Mouse (Mus musculus) liver, embryonic 15.5 days (tissue): ENCODE measurements at regions not wholly inside any gene's neighbourhood (a gene's known extent, or its start where the extent isn't known, plus 50 kb on each side); places are given as distances from the start of the nearest gene placed in this dataset.

ENCODE experiments used
- ATAC-seq: fragments of 200-750 bp; cut with Nextera tagmentation; 2 replicates; pipeline ENCODE4 v1.8.0; 2017; ENCODE audit warnings: moderate number of reproducible peaks, mild to moderate bottlenecking, moderate library complexity; ENCODE audit not compliant: insufficient read depth
- H3K27ac ChIP-seq: fragments of 300-500 bp; sonication (generic); replicated peaks from 2 replicates; pipeline ENCODE4 v1.5.1; 2015; ENCODE audit warnings: mild to moderate bottlenecking, inconsistent platforms
- H3K27me3 ChIP-seq: fragments of 300-500 bp; sonication (generic); 2 replicates; pipeline ENCODE4 v1.6.1; 2015; ENCODE audit warnings: mild to moderate bottlenecking, inconsistent platforms
- H3K36me3 ChIP-seq: fragments of 300-500 bp; sonication (generic); replicated peaks from 2 replicates; pipeline ENCODE4 v1.6.1; 2015; ENCODE audit warnings: moderate library complexity, mild to moderate bottlenecking, inconsistent platforms
- H3K4me1 ChIP-seq: fragments of 300-500 bp; sonication (generic); replicated peaks from 2 replicates; pipeline ENCODE4 v1.6.1; 2015; ENCODE audit warnings: inconsistent platforms
- H3K4me2 ChIP-seq: fragments of 300-500 bp; sonication (generic); 2 replicates; pipeline ENCODE4 v1.6.1; 2015; ENCODE audit warnings: moderate library complexity, mild to moderate bottlenecking, inconsistent platforms
- H3K4me3 ChIP-seq: fragments of 300-500 bp; sonication (generic); replicated peaks from 2 replicates; pipeline ENCODE4 v1.5.1; 2015; ENCODE audit warnings: mild to moderate bottlenecking, inconsistent platforms
- H3K9ac ChIP-seq: fragments of 300-500 bp; sonication (generic); 2 replicates; pipeline ENCODE4 v1.6.1; 2015; ENCODE audit warnings: moderate library complexity, mild to moderate bottlenecking, inconsistent platforms
- H3K9me3 ChIP-seq: fragments of 300-500 bp; sonication (generic); replicated peaks from 2 replicates; pipeline ENCODE4 v1.6.1; 2016; ENCODE audit warnings: inconsistent platforms
- WGBS: fragments of 180-500 bp; shearing (Covaris S2); methylation state at CpG from one replicate; pipeline ENCODE4 v1.1.7; 2015; ENCODE audit warnings: mixed read lengths; ENCODE audit not compliant: insufficient replicate concordance; 5-methylcytosine and 5-hydroxymethylcytosine counted together

- Histone ChIP-seq H3K36me3 (no peaks in the 10 kb centered on the region), H3K4me1 (peaks cover 16% of the 10 kb centered on the region), H3K27ac (no peak overlapping the region), H3K27me3 (no peaks in the 10 kb centered on the region), H3K4me2 (peak overlapping the region; percentile 69), H3K4me3 (peak overlapping the region; percentile 51), H3K9me3 (no peaks in the 10 kb centered on the region), H3K9ac (no peak overlapping the region)
- ATAC-seq = no peak
- WGBS = 16% methylated on average over 10 of the region's 10 CpGs
Measured at GRCm38 (mm10) chr16:50737396-50737843, 146.5 kb upstream of the Ccdc54 start.

- 7% methylated on average over 21 of the region's 21 CpGs for WGBS
- Histone ChIP-seq H3K4me1 (peaks cover 21% of the 10 kb centered on the region), H3K36me3 (no peaks in the 10 kb centered on the region), H3K27me3 (peaks cover 5% of the 10 kb centered on the region), H3K9ac (no peak overlapping the region), H3K4me2 (peak overlapping the region; percentile 69), H3K9me3 (no peaks in the 10 kb centered on the region), H3K4me3 (peak overlapping the region; percentile 51), H3K27ac (0 out of 2 replicates have a peak overlapping the region, but pooled peaks have one; percentile 14)
- peak; percentile 63 for ATAC-seq
Measured at GRCm38 (mm10) chr16:50736151-50737047, 145.4 kb upstream of the Ccdc54 start.

GRCm38 (mm10) chr16:50733359-50733758, 142.4 kb upstream of the Ccdc54 start:
- Histone ChIP-seq H3K4me2 (no peak overlapping the region), H3K9me3 (no peaks in the 10 kb centered on the region), H3K36me3 (no peaks in the 10 kb centered on the region), H3K4me3 (no peak overlapping the region), H3K27me3 (peaks cover 8% of the 10 kb centered on the region), H3K27ac (no peak overlapping the region), H3K9ac (no peak overlapping the region), H3K4me1 (peaks cover 21% of the 10 kb centered on the region)
- WGBS = 82% methylated on average over 3 of the region's 3 CpGs
- ATAC-seq = no peak

GRCm38 (mm10) chr16:50732082-50733006, 141.4 kb upstream of the Ccdc54 start:
- H3K9me3 ChIP-seq = no peaks in the 10 kb centered on the region
- peak overlapping the region; percentile 65 for H3K4me3 ChIP-seq
- H3K9ac ChIP-seq = peak overlapping the region; percentile 42; the same call in 1 of the 2 replicates
- peaks cover 18% of the 10 kb centered on the region for H3K4me1 ChIP-seq
- no peaks in the 10 kb centered on the region for H3K36me3 ChIP-seq
- H3K27me3 ChIP-seq = peaks cover 8% of the 10 kb centered on the region
- H3K4me2 ChIP-seq = peak overlapping the region; percentile 81
- ATAC-seq = peak; percentile 87
- 1% methylated on average over 58 of the region's 58 CpGs for WGBS
- no peak overlapping the region for H3K27ac ChIP-seq

- Histone ChIP-seq H3K4me2 (no peak overlapping the region), H3K27me3 (peaks cover 8% of the 10 kb centered on the region), H3K4me3 (no peak overlapping the region), H3K9me3 (no peaks in the 10 kb centered on the region), H3K36me3 (no peaks in the 10 kb centered on the region), H3K9ac (no peak overlapping the region), H3K27ac (no peak overlapping the region), H3K4me1 (peaks cover 10% of the 10 kb centered on the region)
- WGBS = 61% methylated on average over 5 of the region's 5 CpGs
- ATAC-seq = no peak
Measured at GRCm38 (mm10) chr16:50729341-50729740, 138.4 kb upstream of the Ccdc54 start.

GRCm38 (mm10) chr16:50723144-50723543, 132.2 kb upstream of the Ccdc54 start:
- 69% methylated on average over 6 of the region's 6 CpGs for WGBS
- Histone ChIP-seq H3K4me1 (no peaks in the 10 kb centered on the region), H3K27me3 (no peaks in the 10 kb centered on the region), H3K36me3 (no peaks in the 10 kb centered on the region), H3K4me3 (no peak overlapping the region), H3K9ac (no peak overlapping the region), H3K27ac (no peak overlapping the region), H3K9me3 (no peaks in the 10 kb centered on the region), H3K4me2 (no peak overlapping the region)
- ATAC-seq = no peak

GRCm38 (mm10) chr16:50717306-50718017, 126.5 kb upstream of the Ccdc54 start:
- WGBS = 55% methylated on average over 10 of the region's 10 CpGs
- H3K27ac ChIP-seq = no peak overlapping the region
- H3K4me1 ChIP-seq = no peaks in the 10 kb centered on the region

GRCm38 (mm10) chr16:50709727-50710126, 118.8 kb upstream of the Ccdc54 start:
- no peaks in the 10 kb centered on the region for H3K36me3 ChIP-seq
- H3K9me3 ChIP-seq = no peaks in the 10 kb centered on the region
- H3K4me1 ChIP-seq = no peaks in the 10 kb centered on the region
- H3K9ac ChIP-seq = no peak overlapping the region
- no peak for ATAC-seq
- H3K27me3 ChIP-seq = no peaks in the 10 kb centered on the region
- no peak overlapping the region for H3K27ac ChIP-seq
- 63% methylated on average over 6 of the region's 6 CpGs for WGBS
- no peak overlapping the region for H3K4me3 ChIP-seq
- H3K4me2 ChIP-seq = no peak overlapping the region

More at GRCm38 (mm10) chr16:50717306-50718017, 126.5 kb upstream of the Ccdc54 start:
- ATAC-seq = no peak
- Histone ChIP-seq H3K4me2 (no peak overlapping the region), H3K27me3 (no peaks in the 10 kb centered on the region), H3K4me3 (no peak overlapping the region), H3K9me3 (no peaks in the 10 kb centered on the region), H3K9ac (no peak overlapping the region), H3K36me3 (no peaks in the 10 kb centered on the region)

GRCm38 (mm10) chr16:50707906-50708305, 117.0 kb upstream of the Ccdc54 start:
- H3K4me1 ChIP-seq = no peaks in the 10 kb centered on the region
- no peak for ATAC-seq
- H3K4me2 ChIP-seq = no peak overlapping the region
- no peaks in the 10 kb centered on the region for H3K9me3 ChIP-seq
- 56% methylated on average over 2 of the region's 2 CpGs for WGBS
- no peak overlapping the region for H3K4me3 ChIP-seq
- no peak overlapping the region for H3K27ac ChIP-seq
- no peaks in the 10 kb centered on the region for H3K27me3 ChIP-seq
- no peak overlapping the region for H3K9ac ChIP-seq
- no peaks in the 10 kb centered on the region for H3K36me3 ChIP-seq

- WGBS = 57% methylated on average over 4 of the region's 4 CpGs
- no peaks in the 10 kb centered on the region for H3K4me1 ChIP-seq
- H3K4me3 ChIP-seq = no peak overlapping the region
- H3K27ac ChIP-seq = no peak overlapping the region
- no peaks in the 10 kb centered on the region for H3K27me3 ChIP-seq
- no peak overlapping the region for H3K9ac ChIP-seq
- no peaks in the 10 kb centered on the region for H3K36me3 ChIP-seq
- no peak overlapping the region for H3K4me2 ChIP-seq
- ATAC-seq = no peak
- H3K9me3 ChIP-seq = no peaks in the 10 kb centered on the region
Measured at GRCm38 (mm10) chr16:50705921-50706320, 115.0 kb upstream of the Ccdc54 start.
